Mouse (Mus musculus) intestine, postnatal 0 days (tissue): ENCODE measurements at regions not wholly inside any gene's neighbourhood (a gene's known extent, or its start where the extent isn't known, plus 50 kb on each side); places are given as distances from the start of the nearest gene placed in this dataset.

Experiments used
- ATAC-seq: fragments of 200-750 bp; cut with Nextera tagmentation; 2 replicates; pipeline ENCODE4 v1.8.0; 2017; ENCODE audit warnings: mild to moderate bottlenecking, moderate TSS enrichment, moderate library complexity
- H3K27ac ChIP-seq: fragments of 300-500 bp; sonication (generic); 2 replicates; pipeline ENCODE4 v1.5.1; 2014; ENCODE audit warnings: mild to moderate bottlenecking, low read depth, low read length, moderate library complexity
- H3K27me3 ChIP-seq: fragments of 300-500 bp; sonication (generic); replicated peaks from 2 replicates; pipeline ENCODE4 v1.6.1; 2014; ENCODE audit warnings: low read length, mixed read lengths; ENCODE audit not compliant: control insufficient read depth, insufficient read depth
- H3K36me3 ChIP-seq: fragments of 300-500 bp; sonication (generic); 2 replicates; pipeline ENCODE4 v1.6.1; 2014; ENCODE audit warnings: mild to moderate bottlenecking, moderate library complexity; ENCODE audit not compliant: control insufficient read depth, insufficient read depth
- H3K4me1 ChIP-seq: fragments of 300-500 bp; sonication (generic); replicated peaks from 2 replicates; pipeline ENCODE4 v1.6.1; 2014; ENCODE audit warnings: antibody characterized with exemption, low read length, mixed read lengths; ENCODE audit not compliant: control insufficient read depth, insufficient read depth
- H3K4me2 ChIP-seq: fragments of 300-500 bp; sonication (generic); replicated peaks from 2 replicates; pipeline ENCODE4 v1.6.1; 2014; ENCODE audit warnings: low read depth, mild to moderate bottlenecking, moderate library complexity
- H3K4me3 ChIP-seq: fragments of 300-500 bp; sonication (generic); 2 replicates; pipeline ENCODE4 v1.5.1; 2014; ENCODE audit warnings: low read depth, low read length
- H3K9ac ChIP-seq: fragments of 300-500 bp; sonication (generic); 2 replicates; pipeline ENCODE4 v1.6.1; 2014; ENCODE audit warnings: mild to moderate bottlenecking, low read depth, low read length
- H3K9me3 ChIP-seq: fragments of 300-500 bp; sonication (generic); 2 replicates; pipeline ENCODE4 v1.6.1; 2016; ENCODE audit warnings: mixed run types; ENCODE audit not compliant: control insufficient read depth
- CTCF ChIP-seq: sonication (generic); IDR thresholded peaks from 2 replicates; pipeline ENCODE4 v1.5.1; 2016; ENCODE audit warnings: low read depth, mild to moderate bottlenecking, control low read depth, antibody characterized with exemption, moderate library complexity
- WGBS: fragments of 180-500 bp; shearing (Covaris S2); extraction: QIAGEN DNeasy Blood & Tissue Kit; methylation state at CpG from one replicate; pipeline ENCODE4 v1.1.7; 2014; 5-methylcytosine and 5-hydroxymethylcytosine counted together

- Histone ChIP-seq H3K27me3 (no peaks in the 10 kb centered on the region), H3K9me3 (no peaks in the 10 kb centered on the region), H3K4me2 (no peak overlapping the region), H3K27ac (no peak overlapping the region), H3K36me3 (no peaks in the 10 kb centered on the region), H3K4me1 (no peaks in the 10 kb centered on the region), H3K9ac (no peak overlapping the region), H3K4me3 (no peak overlapping the region)
- ATAC-seq, result no peak
- no peak for TF ChIP-seq CTCF
- 68% methylated on average over 11 of the region's 11 CpGs for WGBS
Measured at GRCm38 (mm10) chr12:39742156-39743063, 295.4 kb downstream of the Arl4a start.

- no peak for TF ChIP-seq CTCF
- Histone ChIP-seq H3K27me3 (no peaks in the 10 kb centered on the region), H3K4me1 (no peaks in the 10 kb centered on the region), H3K9me3 (no peaks in the 10 kb centered on the region), H3K4me3 (no peak overlapping the region), H3K36me3 (no peaks in the 10 kb centered on the region), H3K4me2 (no peak overlapping the region), H3K27ac (no peak overlapping the region), H3K9ac (no peak overlapping the region)
- WGBS, result 32% methylated on average over 13 of the region's 13 CpGs
- ATAC-seq, result no peak
Measured at GRCm38 (mm10) chr12:39741051-39741847, 296.6 kb downstream of the Arl4a start.

DNA sequence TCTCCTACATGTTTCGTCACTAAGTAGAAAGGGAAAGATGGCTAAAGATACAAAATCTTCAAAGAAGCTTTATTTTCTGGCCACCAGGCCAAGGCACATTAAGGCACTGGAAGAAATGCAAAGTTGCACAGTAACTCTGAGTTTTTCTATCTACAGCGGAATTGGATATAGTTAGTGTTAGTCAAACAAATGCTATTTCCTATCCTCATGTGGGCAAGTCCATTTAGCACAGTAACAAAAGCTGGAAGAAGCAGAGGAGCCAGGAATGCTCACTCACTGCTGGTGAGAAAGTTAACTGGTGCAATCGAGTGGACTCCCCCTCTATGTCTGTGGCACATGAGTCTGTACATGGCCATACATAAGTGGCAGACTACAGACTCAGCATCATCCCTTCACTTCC, 300.9 kb downstream of the Arl4a start:
- Histone ChIP-seq H3K27ac (no peak overlapping the region), H3K4me3 (no peak overlapping the region), H3K36me3 (no peaks in the 10 kb centered on the region), H3K9me3 (no peaks in the 10 kb centered on the region), H3K4me1 (no peaks in the 10 kb centered on the region), H3K9ac (no peak overlapping the region), H3K4me2 (no peak overlapping the region), H3K27me3 (no peaks in the 10 kb centered on the region)
- TF ChIP-seq CTCF, result no peak
- WGBS, result 91% methylated on average over 3 of the region's 3 CpGs
- no peak for ATAC-seq

DNA sequence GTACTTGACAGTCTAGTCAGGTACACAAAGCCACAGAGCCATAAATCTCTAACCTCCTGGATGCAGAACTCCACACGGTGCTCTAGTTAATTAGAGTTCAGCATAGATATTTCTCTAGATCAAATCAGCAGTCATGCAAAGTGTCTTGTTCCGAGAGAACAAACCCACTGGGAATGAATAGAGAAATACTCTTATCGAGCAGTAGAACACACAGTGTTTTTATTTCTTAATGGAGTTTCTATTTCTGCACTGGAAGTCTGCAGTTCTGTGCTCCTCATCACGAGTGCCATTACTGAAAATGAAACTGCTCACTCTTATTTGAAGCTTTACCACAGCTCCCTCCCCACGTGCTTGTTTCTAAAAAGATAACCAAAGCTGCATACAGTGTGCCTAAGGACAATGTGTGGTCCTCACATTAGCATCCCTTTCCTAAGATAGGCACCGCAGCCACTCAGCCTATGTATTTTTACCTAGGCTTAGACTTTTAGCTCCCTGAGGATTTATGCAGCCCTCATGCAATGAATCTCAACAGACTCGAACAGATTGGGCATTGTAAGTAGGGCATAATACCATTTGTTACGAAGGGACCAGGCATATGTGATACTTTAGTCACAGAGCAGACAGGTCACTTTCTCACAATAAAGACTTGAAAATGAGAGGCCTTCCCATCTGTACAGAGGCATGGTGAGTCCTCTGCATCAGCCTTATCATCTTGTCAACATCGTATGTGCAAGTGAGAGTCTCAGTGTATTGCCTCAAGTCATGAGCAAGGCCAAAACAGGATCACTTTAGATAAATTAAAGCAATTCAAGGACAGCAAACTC, 301.5 kb downstream of the Arl4a start:
- Histone ChIP-seq H3K4me2 (no peak overlapping the region), H3K4me1 (no peaks in the 10 kb centered on the region), H3K36me3 (no peaks in the 10 kb centered on the region), H3K27me3 (no peaks in the 10 kb centered on the region), H3K9me3 (no peaks in the 10 kb centered on the region), H3K9ac (no peak overlapping the region), H3K4me3 (no peak overlapping the region), H3K27ac (no peak overlapping the region)
- ATAC-seq, result no peak
- WGBS, result 56% methylated on average over 9 of the region's 9 CpGs
- TF ChIP-seq CTCF, result no peak

- Histone ChIP-seq H3K27ac (no peak overlapping the region), H3K4me2 (no peak overlapping the region), H3K4me1 (no peaks in the 10 kb centered on the region), H3K27me3 (no peaks in the 10 kb centered on the region), H3K4me3 (no peak overlapping the region), H3K36me3 (no peaks in the 10 kb centered on the region), H3K9ac (no peak overlapping the region), H3K9me3 (no peaks in the 10 kb centered on the region)
- WGBS, result 75% methylated on average over 2 of the region's 2 CpGs
- no peak for TF ChIP-seq CTCF
- no peak for ATAC-seq
Measured at GRCm38 (mm10) chr12:39734176-39734575, 303.6 kb downstream of the Arl4a start.

DNA sequence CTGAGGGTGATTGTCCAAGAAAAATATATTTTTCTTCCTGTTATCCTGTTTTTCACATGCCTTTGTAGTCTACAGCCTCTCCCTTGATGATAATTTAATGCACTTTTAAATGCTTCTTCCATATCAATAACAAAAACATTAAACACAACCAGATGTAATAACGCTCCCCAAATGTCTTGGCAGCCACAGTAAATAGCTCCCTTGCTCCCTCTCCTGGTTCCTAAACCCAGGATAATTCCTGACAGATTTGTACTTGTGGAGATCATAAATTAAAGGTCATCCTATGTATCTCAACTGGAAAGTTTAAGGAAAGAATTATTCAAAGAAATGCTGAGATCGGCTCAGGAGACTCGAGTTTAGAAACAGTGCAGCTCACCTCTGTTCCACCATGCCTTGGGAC, 306.6 kb downstream of the Arl4a start:
- no peak overlapping the region for H3K4me3 ChIP-seq
- H3K4me2 ChIP-seq, result no peak overlapping the region
- peak; percentile 52 for TF ChIP-seq CTCF
- H3K27me3 ChIP-seq, result no peaks in the 10 kb centered on the region
- H3K27ac ChIP-seq, result no peak overlapping the region
- no peaks in the 10 kb centered on the region for H3K9me3 ChIP-seq
- no peak for ATAC-seq
- H3K4me1 ChIP-seq, result no peaks in the 10 kb centered on the region
- WGBS, result 73% methylated on average over 3 of the region's 3 CpGs
- H3K9ac ChIP-seq, result no peak overlapping the region
- H3K36me3 ChIP-seq, result no peaks in the 10 kb centered on the region
